Mouse (Mus musculus): ENCODE measurements at regions not wholly inside any gene's neighbourhood (a gene's known extent, or its start where the extent isn't known, plus 50 kb on each side); places are given as distances from the start of the nearest gene placed in this dataset.

GRCm38 (mm10) chr14:46656249-46656648, 104.1 kb upstream of the Cdkn3 start:
- Histone ChIP-seq H3K4me1 (replicated peaks; ENCODE audit: control insufficient read depth, insufficient read depth, low read length) (0 out of 2 replicates have a peak, but pooled peaks cover under 1% of the 10 kb centered on the region), H3K27me3 (replicated peaks; ENCODE audit: control insufficient read depth, insufficient read depth, low read length) (no peaks in the 10 kb centered on the region), H3K9ac (ENCODE audit: low read depth, low read length) (no peak overlapping the region), H3K36me3 (ENCODE audit: control insufficient read depth, insufficient read depth, low read length) (no peaks in the 10 kb centered on the region), H3K9me3 (ENCODE audit: control insufficient read depth, low read length) (no peaks in the 10 kb centered on the region), H3K4me2 (no peak overlapping the region), H3K27ac (ENCODE audit: low read depth, low read length) (no peak overlapping the region), H3K4me3 (ENCODE audit: low read depth, low read length) (no peak overlapping the region)
- ATAC-seq (replicated peaks; ENCODE audit: low FRiP score), result no peak
- WGBS, result 75% methylated on average over 10 of the region's 10 CpGs
- DNase-seq (ENCODE audit: low spot score), result no peak

- DNase-seq (ENCODE audit: low spot score) (no peak), ATAC-seq (replicated peaks; ENCODE audit: low FRiP score) (no peak)
- no peak overlapping the region for H3K27ac ChIP-seq (ENCODE audit: low read depth, low read length)
- H3K4me3 ChIP-seq (ENCODE audit: low read depth, low read length), result no peak overlapping the region
- H3K4me1 ChIP-seq (replicated peaks; ENCODE audit: control insufficient read depth, insufficient read depth, low read length), result no peaks in the 10 kb centered on the region
- H3K27me3 ChIP-seq (replicated peaks; ENCODE audit: control insufficient read depth, insufficient read depth, low read length), result no peaks in the 10 kb centered on the region
- no peaks in the 10 kb centered on the region for H3K9me3 ChIP-seq (ENCODE audit: control insufficient read depth, low read length)
- no peak overlapping the region for H3K4me2 ChIP-seq
- H3K9ac ChIP-seq (ENCODE audit: low read depth, low read length), result no peak overlapping the region
- 47% methylated on average over 12 of the region's 12 CpGs for WGBS
- H3K36me3 ChIP-seq (ENCODE audit: control insufficient read depth, insufficient read depth, low read length), result no peaks in the 10 kb centered on the region
Measured at GRCm38 (mm10) chr14:46647319-46647974, 112.9 kb upstream of the Cdkn3 start.

- Histone ChIP-seq H3K4me1 (replicated peaks; ENCODE audit: control insufficient read depth, insufficient read depth, low read length) (no peaks in the 10 kb centered on the region), H3K9ac (ENCODE audit: low read depth, low read length) (no peak overlapping the region), H3K27ac (ENCODE audit: low read depth, low read length) (no peak overlapping the region), H3K36me3 (ENCODE audit: control insufficient read depth, insufficient read depth, low read length) (no peaks in the 10 kb centered on the region), H3K4me3 (ENCODE audit: low read depth, low read length) (no peak overlapping the region), H3K4me2 (no peak overlapping the region), H3K9me3 (ENCODE audit: control insufficient read depth, low read length) (no peaks in the 10 kb centered on the region), H3K27me3 (replicated peaks; ENCODE audit: control insufficient read depth, insufficient read depth, low read length) (no peaks in the 10 kb centered on the region)
- 77% methylated on average over 14 of the region's 14 CpGs for WGBS
- DNase-seq (ENCODE audit: low spot score) (no peak), ATAC-seq (replicated peaks; ENCODE audit: low FRiP score) (no peak)
Measured at GRCm38 (mm10) chr14:46646673-46647318, 113.5 kb upstream of the Cdkn3 start.

GRCm38 (mm10) chr14:46639116-46639826, 121.1 kb upstream of the Cdkn3 start:
- ATAC-seq (replicated peaks; ENCODE audit: low FRiP score), result no peak
- H3K27ac ChIP-seq (ENCODE audit: low read depth, low read length), result no peak overlapping the region
- H3K4me1 ChIP-seq (replicated peaks; ENCODE audit: control insufficient read depth, insufficient read depth, low read length), result no peaks in the 10 kb centered on the region; the same call in 1 of the 2 replicates
- H3K9me3 ChIP-seq (ENCODE audit: control insufficient read depth, low read length), result no peaks in the 10 kb centered on the region
- no peak overlapping the region for H3K4me3 ChIP-seq (ENCODE audit: low read depth, low read length)
- H3K36me3 ChIP-seq (ENCODE audit: control insufficient read depth, insufficient read depth, low read length), result no peaks in the 10 kb centered on the region
- WGBS, result 51% methylated on average over 8 of the region's 8 CpGs
- no peak overlapping the region for H3K9ac ChIP-seq (ENCODE audit: low read depth, low read length)
- no peaks in the 10 kb centered on the region for H3K27me3 ChIP-seq (replicated peaks; ENCODE audit: control insufficient read depth, insufficient read depth, low read length)
- no peak for DNase-seq (ENCODE audit: low spot score)
- no peak overlapping the region for H3K4me2 ChIP-seq

GRCm38 (mm10) chr14:46638516-46638915, 121.8 kb upstream of the Cdkn3 start:
- H3K36me3 ChIP-seq (ENCODE audit: control insufficient read depth, insufficient read depth, low read length), result no peaks in the 10 kb centered on the region
- H3K27me3 ChIP-seq (replicated peaks; ENCODE audit: control insufficient read depth, insufficient read depth, low read length), result no peaks in the 10 kb centered on the region
- ATAC-seq (replicated peaks; ENCODE audit: low FRiP score) (no peak), DNase-seq (ENCODE audit: low spot score) (no peak)
- no peaks in the 10 kb centered on the region; the same call in 1 of the 2 replicates for H3K4me1 ChIP-seq (replicated peaks; ENCODE audit: control insufficient read depth, insufficient read depth, low read length)
- H3K27ac ChIP-seq (ENCODE audit: low read depth, low read length), result no peak overlapping the region
- H3K4me3 ChIP-seq (ENCODE audit: low read depth, low read length), result no peak overlapping the region
- no peaks in the 10 kb centered on the region for H3K9me3 ChIP-seq (ENCODE audit: control insufficient read depth, low read length)
- 81% methylated on average over 6 of the region's 6 CpGs for WGBS
- no peak overlapping the region for H3K4me2 ChIP-seq
- no peak overlapping the region for H3K9ac ChIP-seq (ENCODE audit: low read depth, low read length)

GRCm38 (mm10) chr14:46637240-46637639, 123.1 kb upstream of the Cdkn3 start:
- H3K27me3 ChIP-seq (replicated peaks; ENCODE audit: control insufficient read depth, insufficient read depth, low read length), result no peaks in the 10 kb centered on the region
- no peaks in the 10 kb centered on the region for H3K9me3 ChIP-seq (ENCODE audit: control insufficient read depth, low read length)
- no peak overlapping the region for H3K4me2 ChIP-seq
- no peak overlapping the region for H3K4me3 ChIP-seq (ENCODE audit: low read depth, low read length)
- no peak overlapping the region for H3K9ac ChIP-seq (ENCODE audit: low read depth, low read length)
- no peaks in the 10 kb centered on the region; the same call in 1 of the 2 replicates for H3K4me1 ChIP-seq (replicated peaks; ENCODE audit: control insufficient read depth, insufficient read depth, low read length)
- no peak overlapping the region for H3K27ac ChIP-seq (ENCODE audit: low read depth, low read length)
- WGBS, result 82% methylated on average over 5 of the region's 5 CpGs
- H3K36me3 ChIP-seq (ENCODE audit: control insufficient read depth, insufficient read depth, low read length), result no peaks in the 10 kb centered on the region
- ATAC-seq (replicated peaks; ENCODE audit: low FRiP score) (no peak), DNase-seq (ENCODE audit: low spot score) (no peak)

GRCm38 (mm10) chr14:46636364-46636763, 124.0 kb upstream of the Cdkn3 start:
- ATAC-seq (replicated peaks; ENCODE audit: low FRiP score) (no peak), DNase-seq (ENCODE audit: low spot score) (no peak)
- WGBS, result 82% methylated on average over 6 of the region's 6 CpGs
- Histone ChIP-seq H3K27me3 (replicated peaks; ENCODE audit: control insufficient read depth, insufficient read depth, low read length) (no peaks in the 10 kb centered on the region), H3K4me1 (replicated peaks; ENCODE audit: control insufficient read depth, insufficient read depth, low read length) (no peaks in the 10 kb centered on the region; the same call in 1 of the 2 replicates), H3K27ac (ENCODE audit: low read depth, low read length) (no peak overlapping the region), H3K9ac (ENCODE audit: low read depth, low read length) (no peak overlapping the region), H3K4me3 (ENCODE audit: low read depth, low read length) (no peak overlapping the region), H3K4me2 (no peak overlapping the region), H3K9me3 (ENCODE audit: control insufficient read depth, low read length) (no peaks in the 10 kb centered on the region), H3K36me3 (ENCODE audit: control insufficient read depth, insufficient read depth, low read length) (no peaks in the 10 kb centered on the region)

- Histone ChIP-seq H3K4me1 (replicated peaks; ENCODE audit: control insufficient read depth, insufficient read depth, low read length) (no peaks in the 10 kb centered on the region; the same call in 1 of the 2 replicates), H3K36me3 (ENCODE audit: control insufficient read depth, insufficient read depth, low read length) (no peaks in the 10 kb centered on the region), H3K9me3 (ENCODE audit: control insufficient read depth, low read length) (no peaks in the 10 kb centered on the region), H3K27me3 (replicated peaks; ENCODE audit: control insufficient read depth, insufficient read depth, low read length) (no peaks in the 10 kb centered on the region), H3K27ac (ENCODE audit: low read depth, low read length) (no peak overlapping the region), H3K4me3 (ENCODE audit: low read depth, low read length) (no peak overlapping the region), H3K9ac (ENCODE audit: low read depth, low read length) (no peak overlapping the region), H3K4me2 (no peak overlapping the region)
- DNase-seq (ENCODE audit: low spot score) (no peak), ATAC-seq (replicated peaks; ENCODE audit: low FRiP score) (no peak)
- 70% methylated on average over 3 of the region's 3 CpGs for WGBS
Measured at GRCm38 (mm10) chr14:46635322-46635721, 125.0 kb upstream of the Cdkn3 start.

Data from liver, embryonic 11.5 days (tissue).